Mouse (Mus musculus): Measurements from ENCODE around the gene Car10. TPM values are rescaled to one million over a fixed set of nuclear protein-coding genes. Genes with fewer than 3 reads are reported as not detected.

Car10 gene
- polyA plus RNA-seq, 1 experiment from 2014 or later: 1.7 TPM

GRCm38 (mm10) chr11:93200046-93200445 is 102.2 kb downstream of the Car10 start:
- 97% methylated on average over 3 of the region's 3 CpGs for WGBS
- H3K9me3 ChIP-seq (ENCODE audit: control insufficient read depth, low read length): no peaks in the 10 kb centered on the region
- DNase-seq (ENCODE audit: low spot score, missing footprints) (no peak), ATAC-seq (ENCODE audit: low FRiP score) (no peak)
- H3K4me2 ChIP-seq: no peak overlapping the region
- no peak overlapping the region for H3K27ac ChIP-seq (ENCODE audit: low read depth, low read length)
- no peak overlapping the region for H3K4me3 ChIP-seq (ENCODE audit: low read depth, low read length)
- no peaks in the 10 kb centered on the region for H3K36me3 ChIP-seq (ENCODE audit: control insufficient read depth, insufficient read depth, low read length)
- no peaks in the 10 kb centered on the region for H3K4me1 ChIP-seq (ENCODE audit: control insufficient read depth, insufficient read depth, low read length)
- no peak overlapping the region for H3K9ac ChIP-seq (ENCODE audit: low read length)
- no peaks in the 10 kb centered on the region for H3K27me3 ChIP-seq (ENCODE audit: control insufficient read depth, insufficient read depth, low read length)

- no peak overlapping the region for H3K4me3 ChIP-seq (ENCODE audit: low read depth, low read length)
- H3K27me3 ChIP-seq (ENCODE audit: control insufficient read depth, insufficient read depth, low read length): no peaks in the 10 kb centered on the region
- H3K4me2 ChIP-seq: no peak overlapping the region
- H3K9ac ChIP-seq (ENCODE audit: low read length): no peak overlapping the region
- no peak for DNase-seq (ENCODE audit: low spot score, missing footprints)
- H3K4me1 ChIP-seq (ENCODE audit: control insufficient read depth, insufficient read depth, low read length): no peaks in the 10 kb centered on the region
- ATAC-seq (ENCODE audit: low FRiP score): no peak
- H3K36me3 ChIP-seq (ENCODE audit: control insufficient read depth, insufficient read depth, low read length): no peaks in the 10 kb centered on the region
- no peak overlapping the region for H3K27ac ChIP-seq (ENCODE audit: low read depth, low read length)
- H3K9me3 ChIP-seq (ENCODE audit: control insufficient read depth, low read length): no peaks in the 10 kb centered on the region
Observed at GRCm38 (mm10) chr11:93217457-93217856, 119.6 kb downstream of the Car10 start.

GRCm38 (mm10) chr11:93230057-93230456 is 132.2 kb downstream of the Car10 start:
- H3K27me3 ChIP-seq (ENCODE audit: control insufficient read depth, insufficient read depth, low read length): no peaks in the 10 kb centered on the region
- no peaks in the 10 kb centered on the region for H3K4me1 ChIP-seq (ENCODE audit: control insufficient read depth, insufficient read depth, low read length)
- no peak for ATAC-seq (ENCODE audit: low FRiP score)
- no peak overlapping the region for H3K27ac ChIP-seq (ENCODE audit: low read depth, low read length)
- no peaks in the 10 kb centered on the region for H3K9me3 ChIP-seq (ENCODE audit: control insufficient read depth, low read length)
- no peak overlapping the region for H3K4me2 ChIP-seq
- H3K4me3 ChIP-seq (ENCODE audit: low read depth, low read length): no peak overlapping the region
- H3K36me3 ChIP-seq (ENCODE audit: control insufficient read depth, insufficient read depth, low read length): no peaks in the 10 kb centered on the region
- no peak overlapping the region for H3K9ac ChIP-seq (ENCODE audit: low read length)
- DNase-seq (ENCODE audit: low spot score, missing footprints): no peak

- no peaks in the 10 kb centered on the region for H3K27me3 ChIP-seq (ENCODE audit: control insufficient read depth, insufficient read depth, low read length)
- no peak overlapping the region for H3K4me3 ChIP-seq (ENCODE audit: low read depth, low read length)
- DNase-seq (ENCODE audit: low spot score, missing footprints): no peak
- H3K9ac ChIP-seq (ENCODE audit: low read length): no peak overlapping the region
- H3K4me2 ChIP-seq: no peak overlapping the region
- H3K36me3 ChIP-seq (ENCODE audit: control insufficient read depth, insufficient read depth, low read length): no peaks in the 10 kb centered on the region
- no peak overlapping the region for H3K27ac ChIP-seq (ENCODE audit: low read depth, low read length)
- no peaks in the 10 kb centered on the region for H3K4me1 ChIP-seq (ENCODE audit: control insufficient read depth, insufficient read depth, low read length)
- no peaks in the 10 kb centered on the region for H3K9me3 ChIP-seq (ENCODE audit: control insufficient read depth, low read length)
- 84% methylated on average over 6 of the region's 6 CpGs for WGBS
- ATAC-seq (ENCODE audit: low FRiP score): no peak
Observed at GRCm38 (mm10) chr11:93249771-93250265, 152.0 kb downstream of the Car10 start.

- 80% methylated on average over 5 of the region's 5 CpGs for WGBS
- Histone ChIP-seq H3K4me2 (no peak overlapping the region), H3K4me3 (ENCODE audit: low read depth, low read length) (no peak overlapping the region), H3K27ac (ENCODE audit: low read depth, low read length) (no peak overlapping the region), H3K36me3 (ENCODE audit: control insufficient read depth, insufficient read depth, low read length) (no peaks in the 10 kb centered on the region), H3K9me3 (ENCODE audit: control insufficient read depth, low read length) (no peaks in the 10 kb centered on the region), H3K9ac (ENCODE audit: low read length) (no peak overlapping the region), H3K4me1 (ENCODE audit: control insufficient read depth, insufficient read depth, low read length) (no peaks in the 10 kb centered on the region), H3K27me3 (ENCODE audit: control insufficient read depth, insufficient read depth, low read length) (no peaks in the 10 kb centered on the region)
- ATAC-seq (ENCODE audit: low FRiP score) (no peak), DNase-seq (ENCODE audit: low spot score, missing footprints) (no peak)
Observed at GRCm38 (mm10) chr11:93251766-93252165, 153.9 kb downstream of the Car10 start.

GRCm38 (mm10) chr11:93263979-93264378 is 166.2 kb downstream of the Car10 start:
- ATAC-seq (ENCODE audit: low FRiP score): no peak
- Histone ChIP-seq H3K4me2 (no peak overlapping the region), H3K36me3 (ENCODE audit: control insufficient read depth, insufficient read depth, low read length) (no peaks in the 10 kb centered on the region), H3K27ac (ENCODE audit: low read depth, low read length) (no peak overlapping the region), H3K9ac (ENCODE audit: low read length) (no peak overlapping the region), H3K9me3 (ENCODE audit: control insufficient read depth, low read length) (no peaks in the 10 kb centered on the region), H3K4me3 (ENCODE audit: low read depth, low read length) (no peak overlapping the region), H3K27me3 (ENCODE audit: control insufficient read depth, insufficient read depth, low read length) (no peaks in the 10 kb centered on the region), H3K4me1 (ENCODE audit: control insufficient read depth, insufficient read depth, low read length) (no peaks in the 10 kb centered on the region)
- DNase-seq (ENCODE audit: low spot score, missing footprints): no peak
- 78% methylated on average over 3 of the region's 3 CpGs for WGBS

- 54% methylated on average over 6 of the region's 6 CpGs for WGBS
Observed at GRCm38 (mm10) chr11:93272016-93272415, 174.2 kb downstream of the Car10 start.

GRCm38 (mm10) chr11:93273906-93274305 is 176.1 kb downstream of the Car10 start:
- ATAC-seq (ENCODE audit: low FRiP score): no peak

More at GRCm38 (mm10) chr11:93272016-93272415, 174.2 kb downstream of the Car10 start:
- Histone ChIP-seq H3K36me3 (ENCODE audit: control insufficient read depth, insufficient read depth, low read length) (no peaks in the 10 kb centered on the region), H3K4me3 (ENCODE audit: low read depth, low read length) (no peak overlapping the region), H3K27me3 (ENCODE audit: control insufficient read depth, insufficient read depth, low read length) (no peaks in the 10 kb centered on the region), H3K4me2 (no peak overlapping the region), H3K9ac (ENCODE audit: low read length) (no peak overlapping the region), H3K27ac (ENCODE audit: low read depth, low read length) (no peak overlapping the region), H3K9me3 (ENCODE audit: control insufficient read depth, low read length) (no peaks in the 10 kb centered on the region), H3K4me1 (ENCODE audit: control insufficient read depth, insufficient read depth, low read length) (no peaks in the 10 kb centered on the region)
- ATAC-seq (ENCODE audit: low FRiP score): peak; percentile 35; the same call in 1 of the 2 replicates
- no peak for DNase-seq (ENCODE audit: low spot score, missing footprints)

GRCm38 (mm10) chr11:93293661-93294060 is 195.8 kb downstream of the Car10 start:
- Histone ChIP-seq H3K36me3 (ENCODE audit: control insufficient read depth, insufficient read depth, low read length) (no peaks in the 10 kb centered on the region), H3K9ac (ENCODE audit: low read length) (no peak overlapping the region), H3K4me1 (ENCODE audit: control insufficient read depth, insufficient read depth, low read length) (no peaks in the 10 kb centered on the region), H3K4me3 (ENCODE audit: low read depth, low read length) (no peak overlapping the region), H3K27ac (ENCODE audit: low read depth, low read length) (no peak overlapping the region), H3K27me3 (ENCODE audit: control insufficient read depth, insufficient read depth, low read length) (no peaks in the 10 kb centered on the region), H3K4me2 (no peak overlapping the region), H3K9me3 (ENCODE audit: control insufficient read depth, low read length) (no peaks in the 10 kb centered on the region)
- 83% methylated on average over 1 of the region's 1 CpGs for WGBS
- ATAC-seq (ENCODE audit: low FRiP score) (no peak), DNase-seq (ENCODE audit: low spot score, missing footprints) (no peak)

More at GRCm38 (mm10) chr11:93273906-93274305, 176.1 kb downstream of the Car10 start:
- H3K4me2 ChIP-seq: no peak overlapping the region
- H3K4me1 ChIP-seq (ENCODE audit: control insufficient read depth, insufficient read depth, low read length): no peaks in the 10 kb centered on the region
- H3K4me3 ChIP-seq (ENCODE audit: low read depth, low read length): no peak overlapping the region
- H3K9me3 ChIP-seq (ENCODE audit: control insufficient read depth, low read length): no peaks in the 10 kb centered on the region
- no peaks in the 10 kb centered on the region for H3K27me3 ChIP-seq (ENCODE audit: control insufficient read depth, insufficient read depth, low read length)
- no peak overlapping the region for H3K9ac ChIP-seq (ENCODE audit: low read length)
- no peak for DNase-seq (ENCODE audit: low spot score, missing footprints)
- no peak overlapping the region for H3K27ac ChIP-seq (ENCODE audit: low read depth, low read length)
- 72% methylated on average over 6 of the region's 6 CpGs for WGBS
- no peaks in the 10 kb centered on the region for H3K36me3 ChIP-seq (ENCODE audit: control insufficient read depth, insufficient read depth, low read length)

GRCm38 (mm10) chr11:93309981-93310380 is 212.2 kb downstream of the Car10 start:
- Histone ChIP-seq H3K4me3 (ENCODE audit: low read depth, low read length) (no peak overlapping the region), H3K9me3 (ENCODE audit: control insufficient read depth, low read length) (no peaks in the 10 kb centered on the region), H3K27me3 (ENCODE audit: control insufficient read depth, insufficient read depth, low read length) (no peaks in the 10 kb centered on the region), H3K4me1 (ENCODE audit: control insufficient read depth, insufficient read depth, low read length) (no peaks in the 10 kb centered on the region), H3K9ac (ENCODE audit: low read length) (no peak overlapping the region), H3K27ac (ENCODE audit: low read depth, low read length) (no peak overlapping the region), H3K36me3 (ENCODE audit: control insufficient read depth, insufficient read depth, low read length) (no peaks in the 10 kb centered on the region), H3K4me2 (no peak overlapping the region)
- 87% methylated on average over 1 of the region's 1 CpGs for WGBS
- DNase-seq (ENCODE audit: low spot score, missing footprints): no peak
- ATAC-seq (ENCODE audit: low FRiP score): no peak
